Mouse (Mus musculus) embryonic fibroblast, embryonic 13.5 days (primary cell): ENCODE results near the gene Wasf1.

ENCODE experiments used
- CTCF ChIP-seq: IDR thresholded peaks from 2 replicates; pipeline ENCODE4 v1.5.1; 2011; ENCODE audit warnings: mild to moderate bottlenecking, control low read depth, low read length, moderate library complexity, borderline replicate concordance; ENCODE audit not compliant: insufficient read depth
- POLR2A ChIP-seq: IDR thresholded peaks from 2 replicates; pipeline ENCODE4 v1.6.1; 2011; ENCODE audit warnings: low read depth, mild to moderate bottlenecking, control low read depth, low read length, moderate library complexity

DNA sequence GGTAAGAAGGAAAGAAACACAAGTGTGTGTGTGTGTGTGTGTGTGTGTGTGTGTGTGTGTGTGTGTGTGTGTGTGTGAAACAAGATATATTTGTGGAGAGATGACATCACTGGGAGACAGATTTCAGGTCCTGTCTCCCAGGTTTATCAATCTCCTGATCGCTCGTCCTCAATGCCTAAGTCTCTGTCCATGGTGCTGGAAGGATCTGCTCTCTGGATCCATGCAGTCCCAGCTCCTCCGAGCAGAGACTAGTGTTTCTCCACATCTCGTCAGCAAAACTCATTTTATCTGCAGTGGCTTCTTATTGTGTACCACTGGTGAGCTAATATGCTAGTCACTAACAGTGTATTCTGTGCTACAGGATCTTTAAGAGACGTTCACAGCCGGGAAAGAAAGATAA lies 78.1 kb downstream of the Wasf1 start:
- TF ChIP-seq CTCF (no peak), POLR2A (no peak)
